Mouse (Mus musculus): ENCODE results near the gene Prpf3. TPM values are rescaled to one million over a fixed set of nuclear protein-coding genes. Genes with fewer than 3 reads are reported as not detected.
A peak's percentile ranks its signal among the peaks of the same experiment; 100 is the strongest.

The Prpf3 gene
- total and polyA plus RNA-seq, 2 experiments from 2014 or later: 9.3 to 26.9 TPM

DNA sequence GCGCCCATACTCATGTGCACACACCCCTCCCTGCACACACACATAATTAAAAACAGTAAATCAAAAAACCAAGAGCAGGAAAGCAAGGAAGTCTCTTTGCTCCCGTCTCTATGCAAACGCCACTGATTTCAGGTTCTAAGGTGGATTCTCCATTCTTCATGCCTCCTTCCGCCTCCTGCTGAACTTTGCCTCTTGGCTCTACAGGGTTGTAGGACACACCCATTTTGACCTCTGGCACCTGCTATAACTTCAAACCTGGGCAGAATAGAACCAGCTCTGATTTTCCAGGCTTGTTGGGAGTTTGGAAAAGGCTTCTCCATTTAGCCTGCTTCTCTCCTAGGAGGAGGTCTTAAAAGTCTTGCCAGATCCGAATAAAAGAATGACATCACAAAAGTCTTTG is 28.7 kb upstream of the Prpf3 start:
- ATAC-seq (ENCODE audit: low FRiP score) (no peak), DNase-seq (ENCODE audit: low spot score) (no peak)
- no peak for TF ChIP-seq CTCF (IDR thresholded peaks at IDR 0.05)
- Histone ChIP-seq H3K27ac (ENCODE audit: low read depth, low read length) (no peak overlapping the region), H3K36me3 (ENCODE audit: insufficient read depth, low read length) (no peaks in the 10 kb centered on the region), H3K4me2 (ENCODE audit: low read depth, low read length, poor library complexity, severe bottlenecking) (no peak overlapping the region), H3K4me1 (ENCODE audit: insufficient read depth, low read length) (0 out of 2 replicates have a peak, but pooled peaks cover 4% of the 10 kb centered on the region), H3K4me3 (ENCODE audit: low read depth, low read length) (no peak overlapping the region), H3K9me3 (ENCODE audit: low read length) (no peaks in the 10 kb centered on the region), H3K27me3 (ENCODE audit: insufficient read depth, low read length) (no peaks in the 10 kb centered on the region; the same call in 1 of the 2 replicates), H3K9ac (replicated peaks; ENCODE audit: low read length, poor library complexity, severe bottlenecking) (no peak overlapping the region)
- WGBS: 85% methylated on average over 5 of the region's 5 CpGs

DNA sequence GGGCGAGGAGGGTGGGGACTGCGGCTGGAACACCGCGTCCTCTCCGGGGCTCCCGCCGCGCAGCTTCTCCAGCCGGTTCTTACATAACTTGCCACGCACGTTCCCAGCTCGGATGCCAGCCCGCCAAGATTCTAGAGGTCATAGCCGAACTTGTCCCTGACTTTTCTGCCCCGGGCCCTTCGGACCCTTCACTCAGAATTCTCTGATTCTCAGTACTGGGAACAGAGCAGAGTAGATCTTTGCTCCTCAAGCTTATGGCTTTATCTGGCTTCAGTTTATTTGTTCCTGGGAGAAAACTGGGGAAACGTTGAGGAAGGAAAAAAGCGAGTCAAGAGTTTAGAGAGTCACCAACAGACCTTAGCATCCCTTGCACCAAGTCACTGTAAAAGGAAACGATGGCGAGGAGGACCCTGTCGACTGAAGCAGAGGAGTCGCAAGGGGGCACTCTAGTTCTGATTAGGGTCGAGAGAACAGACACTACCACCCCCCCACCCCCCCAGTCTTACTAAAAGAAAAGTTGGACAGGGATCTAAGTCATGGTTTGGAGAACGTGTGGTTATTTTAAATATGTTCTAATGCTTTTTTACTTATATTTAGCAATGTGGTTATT is 27.2 kb upstream of the Prpf3 start:
- Histone ChIP-seq H3K9ac (replicated peaks; ENCODE audit: low read length, poor library complexity, severe bottlenecking) (peak overlapping the region; percentile 44; the same call in 1 of the 2 replicates), H3K4me3 (ENCODE audit: low read depth, low read length) (peak overlapping the region; percentile 47), H3K27ac (ENCODE audit: low read depth, low read length) (peak overlapping the region; percentile 39; the same call in 1 of the 2 replicates), H3K27me3 (ENCODE audit: insufficient read depth, low read length) (no peaks in the 10 kb centered on the region; the same call in 1 of the 2 replicates), H3K36me3 (ENCODE audit: insufficient read depth, low read length) (no peaks in the 10 kb centered on the region), H3K4me1 (ENCODE audit: insufficient read depth, low read length) (0 out of 2 replicates have a peak, but pooled peaks cover 4% of the 10 kb centered on the region), H3K9me3 (ENCODE audit: low read length) (no peaks in the 10 kb centered on the region), H3K4me2 (ENCODE audit: low read depth, low read length, poor library complexity, severe bottlenecking) (peak overlapping the region; percentile 96)
- TF ChIP-seq CTCF (IDR thresholded peaks at IDR 0.05): peak; percentile 64
- 3% methylated on average over 24 of the region's 24 CpGs for WGBS
- ATAC-seq (ENCODE audit: low FRiP score): no peak
- DNase-seq (ENCODE audit: low spot score): peak; percentile 76

GRCm38 (mm10) chr3:95881979-95882815 is 26.5 kb upstream of the Prpf3 start, which contains the start of gene Ciart:
Gene Ciart, minus strand, starts transcription at chr3:95882251.
- DNase-seq (ENCODE audit: low spot score): peak; percentile 98
- peak; percentile 99 for ATAC-seq (ENCODE audit: low FRiP score)
- Histone ChIP-seq H3K9ac (replicated peaks; ENCODE audit: low read length, poor library complexity, severe bottlenecking) (peak within 1 kb of the TSS; percentile 67), H3K36me3 (ENCODE audit: insufficient read depth, low read length) (no peaks in the 10 kb centered on the region), H3K4me2 (ENCODE audit: low read depth, low read length, poor library complexity, severe bottlenecking) (peak within 1 kb of the TSS; percentile 96), H3K4me1 (ENCODE audit: insufficient read depth, low read length) (0 out of 2 replicates have a peak, but pooled peaks cover 4% of the 10 kb centered on the region), H3K9me3 (ENCODE audit: low read length) (no peaks in the 10 kb centered on the region), H3K4me3 (ENCODE audit: low read depth, low read length) (peak within 1 kb of the TSS; percentile 47), H3K27ac (ENCODE audit: low read depth, low read length) (peak within 1 kb of the TSS; percentile 39; the same call in 1 of the 2 replicates), H3K27me3 (ENCODE audit: insufficient read depth, low read length) (no peaks in the 10 kb centered on the region; the same call in 1 of the 2 replicates)
- WGBS: 0% methylated on average over 65 of the region's 66 CpGs
- no peak for TF ChIP-seq CTCF (IDR thresholded peaks at IDR 0.05)

DNA sequence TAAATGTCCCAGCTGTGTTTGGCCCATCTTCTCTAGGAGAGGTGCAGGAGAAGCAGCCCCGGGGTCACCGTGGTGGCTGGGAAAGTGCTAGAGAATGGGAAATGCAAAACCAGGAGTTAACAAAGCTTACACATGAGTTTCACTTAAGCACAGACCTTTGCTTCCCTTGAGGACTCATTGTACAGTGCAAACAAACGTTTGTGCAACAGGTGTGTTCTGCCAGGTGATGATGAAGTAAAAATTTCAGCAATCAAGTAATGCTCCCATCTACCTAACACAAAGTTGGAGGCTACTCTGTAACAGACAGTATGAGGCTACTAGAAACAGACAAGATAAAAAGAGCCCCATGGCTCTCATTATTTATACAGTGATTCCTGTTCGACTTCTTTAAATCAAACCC is 23.4 kb upstream of the Prpf3 start:
- DNase-seq (ENCODE audit: low spot score) (no peak), ATAC-seq (ENCODE audit: low FRiP score) (no peak)
- no peak overlapping the region for H3K4me2 ChIP-seq (ENCODE audit: low read depth, low read length, poor library complexity, severe bottlenecking)
- no peak overlapping the region for H3K9ac ChIP-seq (replicated peaks; ENCODE audit: low read length, poor library complexity, severe bottlenecking)
- H3K27ac ChIP-seq (ENCODE audit: low read depth, low read length): no peak overlapping the region
- no peaks in the 10 kb centered on the region for H3K9me3 ChIP-seq (ENCODE audit: low read length)
- WGBS: 92% methylated on average over 4 of the region's 4 CpGs
- 0 out of 2 replicates have a peak, but pooled peaks cover 4% of the 10 kb centered on the region for H3K4me1 ChIP-seq (ENCODE audit: insufficient read depth, low read length)
- no peaks in the 10 kb centered on the region for H3K36me3 ChIP-seq (ENCODE audit: insufficient read depth, low read length)
- no peak for TF ChIP-seq CTCF (IDR thresholded peaks at IDR 0.05)
- H3K4me3 ChIP-seq (ENCODE audit: low read depth, low read length): no peak overlapping the region
- H3K27me3 ChIP-seq (ENCODE audit: insufficient read depth, low read length): no peaks in the 10 kb centered on the region; the same call in 1 of the 2 replicates

- Histone ChIP-seq H3K4me1 (ENCODE audit: insufficient read depth, low read length) (peaks cover 4% of the 10 kb centered on the region), H3K9me3 (ENCODE audit: low read length) (no peaks in the 10 kb centered on the region), H3K4me2 (ENCODE audit: low read depth, low read length, poor library complexity, severe bottlenecking) (peak overlapping the region; percentile 64), H3K27ac (ENCODE audit: low read depth, low read length) (no peak overlapping the region), H3K9ac (replicated peaks; ENCODE audit: low read length, poor library complexity, severe bottlenecking) (peak overlapping the region; percentile 65), H3K4me3 (ENCODE audit: low read depth, low read length) (peak overlapping the region; percentile 54), H3K36me3 (ENCODE audit: insufficient read depth, low read length) (peaks cover 6% of the 10 kb centered on the region), H3K27me3 (ENCODE audit: insufficient read depth, low read length) (no peaks in the 10 kb centered on the region)
- ATAC-seq (ENCODE audit: low FRiP score): no peak
- DNase-seq (ENCODE audit: low spot score): no peak
- 79% methylated on average over 7 of the region's 7 CpGs for WGBS
- TF ChIP-seq CTCF (IDR thresholded peaks at IDR 0.05): no peak
Measured at GRCm38 (mm10) chr3:95872048-95872447, 16.4 kb upstream of the Prpf3 start.

Data from midbrain, postnatal 0 days (tissue).